Mouse (Mus musculus) kidney, adult 2 months (tissue): ENCODE results near the gene Oas1d. TPM values are rescaled to one million over a fixed set of nuclear protein-coding genes. Genes with fewer than 3 reads are reported as not detected.
"Not testable (repeated sequence)": the region's sequence is repeated elsewhere in the genome, so short reads cannot be mapped to it uniquely, and the experiment has no call there.

ENCODE experiments used
- DNase-seq: peaks from one replicate; pipeline ENCODE4 v3.0.0; 2021
- H3K27ac ChIP-seq: fragments of 200-500 bp; 2 replicates; pipeline ENCODE4 v1.5.1; 2012; ENCODE audit warnings: low read depth, low read length, control low read depth, inconsistent platforms; ENCODE audit not compliant: insufficient read depth
- H3K27me3 ChIP-seq: fragments of 200-500 bp; replicated peaks from 2 replicates; pipeline ENCODE4 v1.6.1; 2012; ENCODE audit warnings: mild to moderate bottlenecking, moderate library complexity, low read length, inconsistent platforms; ENCODE audit not compliant: control insufficient read depth, insufficient read depth
- H3K36me3 ChIP-seq: fragments of 200-500 bp; 2 replicates; pipeline ENCODE4 v1.6.1; 2012; ENCODE audit warnings: mild to moderate bottlenecking, moderate library complexity, low read length, inconsistent platforms; ENCODE audit not compliant: control insufficient read depth, insufficient read depth
- H3K4me1 ChIP-seq: fragments of 200-500 bp; 2 replicates; pipeline ENCODE4 v1.6.1; 2011; ENCODE audit warnings: low read length; ENCODE audit not compliant: control insufficient read depth, insufficient read depth
- H3K4me3 ChIP-seq: fragments of 200-500 bp; 2 replicates; pipeline ENCODE4 v1.5.1; 2011; ENCODE audit warnings: mild to moderate bottlenecking, low read depth, low read length, control low read depth; ENCODE audit not compliant: insufficient read depth
- CTCF ChIP-seq: fragments of 200-500 bp; conservative IDR thresholded peaks from 2 replicates; pipeline ENCODE4 v1.5.1; 2011; ENCODE audit warnings: low read depth, mild to moderate bottlenecking, control low read depth, low read length, moderate library complexity, mixed read lengths; ENCODE audit not compliant: insufficient read depth, insufficient read length
- POLR2A ChIP-seq: fragments of 200-500 bp; IDR thresholded peaks from one replicate; pipeline ENCODE4 v1.6.1; 2011; ENCODE audit warnings: low read depth, low read length, control low read depth
- WGBS: fragments of 180-500 bp; shearing (Covaris S2); methylation state at CpG from one replicate; pipeline ENCODE4 v1.1.7; 2018; 5-methylcytosine and 5-hydroxymethylcytosine counted together
- polyA plus RNA-seq: library from polyadenylated mRNA; depleted of rRNA; stranded (reverse); fragments of >200 nt; gene quantifications from 2 replicates; pipeline ENCODE4 v1.2.3, GENCODE M21; 2012

Gene Oas1d
- polyA plus RNA-seq, 1 experiment, result not detected

- H3K4me1 ChIP-seq, result no peaks in the 10 kb centered on the region
- no peak overlapping the region for H3K4me3 ChIP-seq
- TF ChIP-seq POLR2A (no peak), CTCF (no peak)
- no peak for DNase-seq
- no peaks in the 10 kb centered on the region for H3K27me3 ChIP-seq
- no peak overlapping the region for H3K27ac ChIP-seq
- WGBS, result 90% methylated on average over 11 of the region's 11 CpGs
- no peaks in the 10 kb centered on the region for H3K36me3 ChIP-seq
Observed at GRCm38 (mm10) chr5:120895231-120895900, 19.0 kb upstream of the Oas1d start.

GRCm38 (mm10) chr5:120898307-120898706, 16.0 kb upstream of the Oas1d start:
- no peak overlapping the region for H3K27ac ChIP-seq
- WGBS, result 85% methylated on average over 6 of the region's 6 CpGs
- H3K4me3 ChIP-seq, result no peak overlapping the region
- no peaks in the 10 kb centered on the region for H3K27me3 ChIP-seq
- DNase-seq, result no peak
- H3K36me3 ChIP-seq, result no peaks in the 10 kb centered on the region
- H3K4me1 ChIP-seq, result no peaks in the 10 kb centered on the region
- no peak for TF ChIP-seq CTCF
- no peak for TF ChIP-seq POLR2A

- Histone ChIP-seq H3K27me3 (no peaks in the 10 kb centered on the region), H3K27ac (no peak overlapping the region), H3K36me3 (no peaks in the 10 kb centered on the region), H3K4me3 (no peak overlapping the region), H3K4me1 (no peaks in the 10 kb centered on the region)
- no peak for DNase-seq
- no peak for TF ChIP-seq CTCF
- no peak for TF ChIP-seq POLR2A
Observed at GRCm38 (mm10) chr5:120898726-120899125, 15.6 kb upstream of the Oas1d start.

- H3K27me3 ChIP-seq, result no peaks in the 10 kb centered on the region
- no peak overlapping the region for H3K4me3 ChIP-seq
- no peak overlapping the region for H3K27ac ChIP-seq
- no peak for TF ChIP-seq POLR2A
- TF ChIP-seq CTCF, result no peak
- WGBS, result 63% methylated on average over 1 of the region's 1 CpGs
- H3K4me1 ChIP-seq, result no peaks in the 10 kb centered on the region
- H3K36me3 ChIP-seq, result no peaks in the 10 kb centered on the region
- DNase-seq, result no peak
Observed at GRCm38 (mm10) chr5:120900666-120901065, 13.7 kb upstream of the Oas1d start.

DNA sequence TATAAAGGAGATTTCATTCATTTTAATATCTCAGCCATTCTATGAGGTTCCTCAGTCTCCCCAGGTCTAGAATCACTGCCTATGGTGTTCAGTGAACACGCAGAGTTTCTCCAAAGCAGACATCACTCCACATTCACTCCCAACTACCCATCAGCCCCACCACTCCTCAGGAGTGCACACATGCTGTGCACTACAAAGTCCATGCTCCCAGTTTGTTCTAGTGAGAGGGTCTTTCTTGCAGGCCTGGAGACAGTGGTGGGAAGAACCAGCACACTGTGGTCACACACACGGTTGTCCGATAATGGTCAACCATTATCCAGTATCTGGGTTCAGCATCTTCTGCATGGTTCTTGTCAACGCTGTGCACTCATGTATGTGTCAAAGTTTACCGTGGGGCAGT, 12.3 kb upstream of the Oas1d start:
- Histone ChIP-seq H3K4me1 (no peaks in the 10 kb centered on the region), H3K4me3 (no peak overlapping the region), H3K27me3 (no peaks in the 10 kb centered on the region), H3K36me3 (no peaks in the 10 kb centered on the region), H3K27ac (no peak overlapping the region)
- WGBS, result 88% methylated on average over 5 of the region's 5 CpGs
- TF ChIP-seq POLR2A (no peak), CTCF (no peak)
- no peak for DNase-seq

DNA sequence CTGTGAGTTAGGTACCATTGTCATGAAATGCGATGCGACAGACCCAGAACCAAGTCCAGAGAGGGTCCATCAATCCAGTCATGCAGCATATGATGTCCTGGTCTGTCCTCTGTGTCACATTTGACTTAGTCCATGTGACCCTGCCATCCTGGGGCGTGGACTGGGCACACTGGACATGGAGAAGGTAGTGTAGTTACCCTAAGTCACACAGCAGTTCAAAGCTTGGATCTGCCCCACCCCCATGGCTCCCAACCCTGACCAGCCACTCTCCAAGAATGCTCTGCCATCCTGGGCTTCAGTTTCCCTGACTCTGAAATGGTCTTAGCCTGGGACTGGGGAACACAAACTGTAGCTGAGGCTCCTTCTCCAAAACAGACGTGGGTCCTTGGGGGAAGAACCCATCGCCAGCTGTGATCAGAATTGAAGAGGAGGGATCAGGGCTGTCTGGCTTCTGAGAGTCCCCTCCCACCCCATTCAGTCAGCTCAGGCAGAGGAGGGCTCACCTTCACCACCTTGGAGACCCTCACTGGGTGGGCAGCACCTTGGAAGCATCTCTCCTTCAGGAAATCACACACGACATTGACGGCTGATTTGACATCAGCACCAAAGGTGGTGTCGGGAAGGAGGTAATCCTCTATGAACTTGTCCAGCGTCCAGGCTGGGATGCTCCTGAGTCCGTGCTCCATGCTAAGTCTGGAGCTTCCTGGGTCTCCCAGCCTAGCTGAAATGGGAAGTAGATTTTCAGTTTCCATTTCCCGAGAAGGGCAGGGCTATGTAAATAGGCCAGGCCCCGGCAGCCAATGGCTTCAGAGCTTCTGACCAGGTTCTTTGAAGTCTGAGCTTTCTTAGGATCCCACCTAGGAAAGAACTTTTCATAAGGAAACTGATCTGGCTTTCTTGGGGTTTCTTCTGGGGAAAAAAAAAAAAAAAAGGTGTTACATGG, 7.3 kb upstream of the Oas1d start, which contains the start of gene Oas1a:
Gene Oas1a (minus strand): TSS at position 731 of the 943 bp plus-strand sequence.
- H3K4me1 ChIP-seq, H3K36me3 ChIP-seq, H3K27me3 ChIP-seq, H3K27ac ChIP-seq: not testable (repeated sequence)
- peak; percentile 32 for DNase-seq
- WGBS, result 30% methylated on average over 10 of the region's 12 CpGs
- peak within 1 kb of the TSS; percentile 61 for H3K4me3 ChIP-seq

DNA sequence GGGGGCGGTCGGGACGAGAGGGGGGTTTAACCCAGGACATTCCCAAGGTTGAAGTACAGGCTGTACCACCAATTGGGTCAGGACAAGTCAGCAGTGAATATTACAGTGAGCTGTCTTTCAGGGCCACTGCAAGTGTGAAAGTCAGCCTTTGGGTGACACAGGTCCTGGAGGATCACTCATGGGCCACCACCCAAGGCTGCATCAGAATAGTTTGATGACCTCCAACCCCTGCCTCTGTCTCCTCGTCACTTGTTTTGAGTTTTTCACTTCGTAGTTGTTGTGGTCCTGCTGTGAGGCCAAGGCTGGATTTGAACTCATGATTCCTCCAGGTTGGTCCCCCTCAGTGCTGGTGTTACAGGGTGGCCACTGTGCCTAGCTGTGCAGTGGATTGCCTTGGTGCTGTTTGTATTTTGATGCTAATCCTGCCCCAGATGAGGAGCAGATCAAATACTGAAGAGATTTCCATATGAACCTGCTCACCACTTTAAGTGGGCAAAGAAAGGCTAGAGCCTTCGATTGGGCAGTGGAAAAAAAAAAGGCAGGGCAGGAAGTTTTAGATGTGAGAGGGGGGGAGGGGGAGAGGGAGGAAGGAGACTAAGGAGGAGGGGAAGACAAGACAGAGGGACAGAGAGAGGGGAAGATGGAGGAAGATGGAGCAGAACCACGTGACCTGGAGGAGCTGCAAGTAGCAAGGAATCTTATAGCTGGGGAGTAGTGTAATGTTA, 6.0 kb upstream of the Oas1d start:
- DNase-seq, result no peak
- Histone ChIP-seq H3K4me1 (no peaks in the 10 kb centered on the region), H3K4me3 (no peak overlapping the region), H3K27me3 (no peaks in the 10 kb centered on the region), H3K36me3 (no peaks in the 10 kb centered on the region), H3K27ac (no peak overlapping the region)
- TF ChIP-seq POLR2A (no peak), CTCF (no peak)
- WGBS, result 57% methylated on average over 7 of the region's 7 CpGs

DNA sequence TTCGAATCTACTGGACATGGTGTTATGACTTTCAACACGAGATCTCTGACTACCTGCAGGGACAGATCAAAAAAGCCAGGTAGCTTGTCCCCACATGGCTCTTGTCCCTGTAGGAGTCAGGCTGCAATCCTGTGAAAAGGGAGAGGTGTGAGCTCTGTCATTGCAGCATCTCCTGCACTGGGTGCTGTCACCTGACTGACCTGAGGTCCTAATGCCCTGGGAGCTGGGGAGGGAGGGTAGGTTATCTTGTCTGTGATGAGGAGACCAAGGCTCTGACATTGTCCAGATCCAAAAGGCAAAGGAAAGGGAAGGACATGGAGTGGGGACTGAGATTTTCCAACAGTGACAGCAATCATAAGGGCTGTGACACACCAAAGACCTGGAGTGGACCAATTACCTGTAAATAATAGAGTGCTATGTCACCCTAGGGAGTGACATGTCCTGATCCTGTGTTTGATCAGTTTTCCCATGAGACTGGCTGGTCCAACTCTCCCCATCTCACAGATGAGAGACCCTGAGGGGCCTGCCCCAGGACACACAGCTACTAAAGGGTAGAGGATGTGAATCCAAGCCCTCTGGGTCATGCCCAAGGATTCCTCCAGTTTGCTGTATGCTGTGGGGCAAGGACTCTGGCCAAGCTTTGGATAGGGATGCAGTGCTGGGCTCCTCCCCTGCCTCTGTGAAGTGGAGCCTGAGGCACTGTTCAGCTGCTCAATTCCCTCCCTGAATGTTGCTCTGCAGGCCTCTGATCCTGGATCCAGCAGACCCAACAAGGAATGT, 5.0 kb downstream of the Oas1d start:
- H3K27ac ChIP-seq, H3K27me3 ChIP-seq, H3K4me3 ChIP-seq, H3K36me3 ChIP-seq, DNase-seq, H3K4me1 ChIP-seq: not testable (repeated sequence)
- WGBS, result 69% methylated on average over 2 of the region's 2 CpGs
